Mouse (Mus musculus) lung, adult 10 weeks (tissue): ENCODE results near the gene Olfr481. TPM values are rescaled to one million over a fixed set of nuclear protein-coding genes. Genes with fewer than 3 reads are reported as not detected.

Source experiments
- polyA plus RNA-seq: library from polyadenylated mRNA; stranded (reverse); fragments of 350-450 nt; fragmentation: Illumina TruSeq; extraction: RNeasy Lipid Tissue Mini Kit (QIAGEN cat#74804); gene quantifications from one replicate; pipeline ENCODE4 v1.2.3, GENCODE M21; 2014; ENCODE audit warnings: low read depth, low replicate concordance; ENCODE audit not compliant: insufficient read depth

Olfr481 gene
- polyA plus RNA-seq: not detected

DNA sequence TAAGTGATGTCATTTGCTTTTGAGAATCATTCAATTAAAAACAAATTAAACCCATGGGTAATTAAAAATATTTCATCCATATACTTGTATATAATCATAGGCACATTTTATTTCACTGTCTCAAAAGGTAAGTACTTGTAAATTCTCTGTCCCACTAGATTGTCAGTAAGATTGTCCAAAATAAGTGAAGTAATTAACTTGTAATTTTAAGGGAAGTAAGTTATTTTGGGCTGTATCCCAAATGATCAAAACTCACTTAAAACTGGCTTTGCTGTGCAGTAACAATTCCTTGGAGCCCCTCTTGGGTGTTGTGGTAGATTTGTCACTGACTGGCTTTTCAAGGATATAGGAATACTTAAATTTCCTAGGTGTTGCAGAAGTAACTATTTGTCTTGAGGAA is at the start of gene Olfr481:
TSS of gene Olfr481 (plus strand) at position 301 of the 400 bp plus-strand sequence.

DNA sequence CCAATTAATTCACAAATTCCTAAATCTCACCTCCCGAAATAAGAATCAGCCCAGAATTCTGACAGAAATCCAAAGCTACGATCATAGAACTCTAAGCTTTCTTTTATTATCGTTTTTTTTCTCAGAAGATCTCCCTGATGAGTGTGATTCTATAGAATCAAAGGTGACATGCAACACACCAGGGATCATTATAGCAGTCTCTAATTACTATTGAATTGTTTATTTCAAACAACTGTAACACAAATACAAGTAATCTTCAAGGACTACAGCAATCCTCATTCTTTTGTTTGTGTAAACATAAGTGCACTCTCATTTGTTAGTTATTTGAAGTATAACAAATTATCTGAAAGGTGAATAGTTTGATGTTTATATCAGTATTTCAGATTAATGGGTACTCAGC is 45.8 kb upstream of the Olfr481 start, which contains the start of gene Olfr478:
TSS of gene Olfr478 (minus strand) at position 101 of the 400 bp plus-strand sequence.

DNA sequence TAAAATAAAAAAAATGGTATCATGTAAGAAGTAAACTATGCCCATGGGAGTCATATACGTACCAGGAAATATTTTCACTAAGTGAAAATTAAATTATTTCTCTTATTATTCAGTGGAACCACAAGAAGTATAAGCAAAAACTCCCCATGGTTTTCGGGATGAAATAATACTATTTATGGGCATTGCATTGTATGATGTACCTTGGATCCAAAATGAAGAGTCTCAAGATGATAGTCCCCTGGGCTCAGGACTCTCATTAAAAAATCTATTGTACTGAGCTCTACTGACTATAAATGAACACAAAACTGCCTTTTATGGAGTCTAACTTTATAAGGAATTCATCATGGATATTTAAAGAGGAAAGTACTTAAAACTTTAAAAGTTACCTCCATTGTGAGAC is 29.3 kb upstream of the Olfr481 start, which contains the start of gene Olfr479:
TSS of gene Olfr479 (plus strand) at position 301 of the 400 bp plus-strand sequence.

DNA sequence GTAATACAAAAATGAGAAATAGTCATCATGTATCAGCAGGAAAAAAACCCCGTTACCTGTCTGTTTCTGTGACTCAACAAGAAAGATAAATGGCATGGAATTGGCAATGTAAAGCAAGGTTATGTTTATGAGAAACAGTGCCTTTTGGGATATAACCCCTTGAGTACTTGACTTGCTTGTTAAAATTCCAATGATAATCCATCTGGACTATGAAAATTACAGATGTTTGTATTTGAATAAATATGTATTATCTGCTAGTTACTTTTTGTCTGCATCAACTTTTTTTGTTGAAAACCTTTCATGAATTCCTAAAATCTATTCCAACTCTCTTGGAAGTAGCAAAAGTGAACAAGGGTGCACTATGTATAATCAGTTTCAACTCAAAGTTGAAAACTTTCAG is 12.4 kb upstream of the Olfr481 start, which contains the start of gene Olfr480:
TSS of gene Olfr480 (minus strand) at position 101 of the 400 bp plus-strand sequence.

DNA sequence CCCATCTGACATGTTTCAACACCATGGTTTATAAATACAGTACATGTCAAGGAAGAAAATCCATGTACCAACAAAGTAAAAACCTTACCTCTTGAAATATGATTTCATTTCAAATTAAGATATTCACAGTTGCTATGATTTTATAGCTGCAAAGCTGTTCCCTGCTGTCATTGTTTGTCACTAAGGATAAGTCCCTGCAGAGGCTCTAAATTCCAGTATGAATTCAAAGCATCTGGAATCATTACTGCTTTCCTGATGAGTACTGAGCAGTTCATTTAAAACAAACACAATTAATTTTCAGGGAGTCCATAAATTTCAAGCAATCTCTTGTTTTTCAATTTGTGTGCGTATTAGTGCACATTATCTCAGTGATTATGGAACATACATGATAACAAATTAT is 17.8 kb downstream of the Olfr481 start, which contains the start of gene Olfr482:
TSS of gene Olfr482 (minus strand) at position 101 of the 400 bp plus-strand sequence.

DNA sequence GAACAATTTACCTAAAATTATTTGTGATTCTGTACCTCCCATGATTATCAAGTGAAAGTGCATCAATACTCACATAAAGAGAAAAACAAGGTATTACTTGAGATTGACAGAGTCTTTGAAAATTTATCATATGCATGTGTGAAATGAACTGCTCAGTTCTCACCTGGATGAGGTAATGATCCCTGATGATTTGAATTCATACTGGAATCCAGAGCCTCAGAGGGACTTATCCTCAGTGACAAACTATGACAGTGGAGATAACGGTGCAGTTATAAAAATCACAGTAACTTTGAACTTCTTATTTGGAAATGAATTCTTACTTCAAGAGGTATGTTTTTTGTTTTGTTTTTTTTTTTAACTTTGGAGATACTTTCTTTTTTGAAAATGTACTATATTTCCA is 20.9 kb downstream of the Olfr481 start, which contains the start of gene Olfr483:
TSS of gene Olfr483 (plus strand) at position 301 of the 400 bp plus-strand sequence.

DNA sequence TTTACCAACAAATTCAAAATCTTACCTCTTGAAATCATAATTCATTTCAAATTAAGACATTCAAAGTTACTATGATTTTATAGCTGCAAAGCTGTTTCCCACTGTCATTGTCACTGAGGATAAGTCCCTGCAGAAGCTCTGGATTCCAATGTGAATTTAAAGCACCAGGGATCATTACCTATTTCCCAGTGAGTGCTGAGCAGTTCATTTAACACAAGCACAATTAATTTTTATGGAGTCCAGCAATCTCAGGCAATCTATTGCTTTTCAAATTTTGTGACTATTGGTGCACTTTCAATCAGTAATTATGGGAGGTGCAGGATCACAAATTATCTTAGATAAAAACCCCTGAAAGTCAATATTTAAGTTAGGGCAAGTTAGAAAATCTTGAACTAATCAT is 47.7 kb downstream of the Olfr481 start, which contains the start of gene Olfr484:
TSS of gene Olfr484 (minus strand) at position 101 of the 400 bp plus-strand sequence.

Other genes with a start within 250 kb of the Olfr481 start
- gene Olfr470, start 232.4 kb upstream of the Olfr481 start, polyA plus RNA-seq: not detected
- not detected for gene Olfr472, start 182.0 kb upstream of the Olfr481 start, polyA plus RNA-seq
- not detected for gene Olfr473, start 149.4 kb upstream of the Olfr481 start, polyA plus RNA-seq
- gene Olfr474, start 125.2 kb upstream of the Olfr481 start, polyA plus RNA-seq: not detected
- not detected for gene Olfr476, start 115.1 kb upstream of the Olfr481 start, polyA plus RNA-seq
- gene Olfr477, start 93.2 kb upstream of the Olfr481 start, polyA plus RNA-seq: not detected
- not detected for gene Olfr478, start 45.9 kb upstream of the Olfr481 start, polyA plus RNA-seq
- gene Olfr479, start 29.2 kb upstream of the Olfr481 start, polyA plus RNA-seq: not detected
- not detected for gene Olfr480, start 12.5 kb upstream of the Olfr481 start, polyA plus RNA-seq
- not detected for gene Olfr482, start 17.7 kb downstream of the Olfr481 start, polyA plus RNA-seq
- gene Olfr483, start 21.0 kb downstream of the Olfr481 start, polyA plus RNA-seq: not detected
- gene Olfr484, start 47.6 kb downstream of the Olfr481 start, polyA plus RNA-seq: not detected
- not detected for gene Olfr485, start 80.0 kb downstream of the Olfr481 start, polyA plus RNA-seq
- gene Olfr486, start 92.9 kb downstream of the Olfr481 start, polyA plus RNA-seq: not detected
- gene Olfr487, start 134.8 kb downstream of the Olfr481 start, polyA plus RNA-seq: not detected
- not detected for gene Olfr488, start 178.5 kb downstream of the Olfr481 start, polyA plus RNA-seq
- not detected for gene Olfr490, start 209.1 kb downstream of the Olfr481 start, polyA plus RNA-seq
- gene Olfr491, start 233.6 kb downstream of the Olfr481 start, polyA plus RNA-seq: not detected
- not detected for gene Olfr492, start 243.8 kb downstream of the Olfr481 start, polyA plus RNA-seq